Mouse (Mus musculus): ENCODE measurements around the gene Ccdc12.

The Ccdc12 gene

DNA sequence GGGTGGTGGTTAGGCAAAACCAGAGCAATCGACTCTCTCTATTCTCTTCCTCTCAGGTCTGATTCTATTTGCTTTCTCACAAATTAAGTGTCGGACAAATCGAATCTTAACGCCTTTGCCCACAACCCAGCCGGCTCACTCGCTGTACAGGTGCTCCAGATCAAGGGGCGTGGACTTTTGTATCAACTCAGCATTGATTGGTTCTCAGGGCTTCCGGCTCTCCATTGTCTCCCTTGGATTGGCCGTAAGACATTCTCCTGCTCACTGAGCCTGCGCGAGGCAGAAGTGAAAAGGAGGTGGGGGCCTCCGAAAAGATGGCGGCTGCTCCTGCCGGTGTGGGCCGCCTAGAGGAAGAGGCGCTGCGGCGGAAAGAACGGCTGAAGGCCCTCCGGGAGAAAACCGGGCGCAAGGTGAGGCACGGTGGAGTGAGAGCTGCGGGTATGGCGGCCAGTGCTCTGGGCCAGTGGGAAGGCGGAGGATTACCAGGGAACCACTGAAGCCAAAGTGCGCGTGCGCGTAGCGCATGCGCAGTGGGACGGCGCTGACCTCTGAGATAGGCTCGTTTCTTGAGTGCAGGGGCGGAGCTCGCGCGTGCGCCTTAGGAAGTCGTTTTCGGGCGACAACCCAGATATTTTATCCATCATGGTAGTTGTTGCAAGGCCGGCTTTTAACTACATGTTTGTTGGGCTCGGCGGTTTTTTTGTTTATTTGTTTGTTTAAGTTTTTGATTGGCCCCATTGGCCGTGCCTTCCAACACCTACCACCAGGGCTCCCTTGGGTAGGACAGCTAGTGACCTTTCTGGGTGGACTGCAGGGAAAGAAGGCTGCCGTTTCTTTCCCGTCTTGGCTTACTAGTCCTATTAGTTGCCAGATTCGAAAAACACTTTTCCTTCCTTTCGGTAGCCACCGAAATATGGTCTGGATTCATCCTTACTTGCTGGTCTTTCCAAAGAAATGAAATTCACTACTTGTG lies at the start of gene Ccdc12:
TSS of gene Ccdc12 (plus strand) at position 255 of the 973 bp plus-strand sequence.
- peak; percentile 98 for DNase-seq

- no peak for DNase-seq
These were observed 44.8 kb upstream of the Ccdc12 start for GRCm38 (mm10) chr9:110611471-110611870.

GRCm38 (mm10) chr9:110617081-110617480 lies 39.2 kb upstream of the Ccdc12 start:
- no peak for DNase-seq

DNA sequence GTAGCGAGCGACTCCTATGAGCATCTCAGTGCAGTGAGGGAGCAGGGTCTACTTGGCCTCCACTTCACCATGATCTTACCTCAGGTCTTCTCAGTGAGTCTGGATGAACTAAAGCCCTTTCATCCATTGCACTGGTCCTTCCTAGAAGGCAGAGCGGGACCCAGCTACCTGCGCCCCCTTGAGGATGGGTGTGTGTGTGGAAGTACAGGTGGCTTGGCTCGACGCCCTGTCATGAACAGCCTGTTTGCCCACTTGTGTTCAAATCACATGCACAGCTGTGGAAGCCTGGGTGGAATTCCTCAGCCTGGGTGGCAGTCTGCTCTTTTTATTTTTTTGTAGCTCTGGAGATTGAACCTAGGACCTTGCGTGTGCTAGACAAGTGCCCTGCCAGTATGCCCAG lies 36.1 kb upstream of the Ccdc12 start:
- no peak for DNase-seq

GRCm38 (mm10) chr9:110620685-110621084 lies 35.6 kb upstream of the Ccdc12 start:
- no peak for DNase-seq

DNA sequence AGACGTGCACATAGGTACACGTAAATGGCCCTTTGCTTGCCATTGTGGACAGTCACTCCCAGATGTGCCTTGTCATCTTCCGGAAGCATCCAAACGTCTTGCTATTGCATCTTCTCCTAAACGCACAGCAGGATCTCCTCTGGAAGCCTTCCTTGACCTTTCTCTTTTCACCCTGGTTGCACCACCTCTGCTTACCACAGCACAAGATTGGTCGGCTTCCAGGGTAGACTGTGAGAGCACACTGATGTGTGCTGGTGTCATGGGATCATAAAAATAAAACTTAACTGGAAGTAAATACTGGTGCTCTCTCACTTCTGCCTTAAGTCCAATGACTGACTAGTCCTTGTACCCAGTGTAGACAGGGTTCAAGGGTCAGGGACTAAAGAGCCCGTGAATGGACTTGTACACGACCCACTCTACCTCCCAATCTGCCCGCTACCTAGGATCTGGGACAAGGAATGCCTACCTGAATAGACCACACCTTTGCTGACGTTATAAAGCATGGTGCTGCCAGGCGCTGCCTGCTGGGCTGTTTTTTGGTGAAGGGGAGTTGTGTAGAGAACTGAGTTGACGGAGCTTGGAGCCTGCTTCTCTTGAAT lies 33.6 kb upstream of the Ccdc12 start:
- no peak for DNase-seq

GRCm38 (mm10) chr9:110623416-110624195 lies 32.7 kb upstream of the Ccdc12 start:
- no peak for DNase-seq

DNA sequence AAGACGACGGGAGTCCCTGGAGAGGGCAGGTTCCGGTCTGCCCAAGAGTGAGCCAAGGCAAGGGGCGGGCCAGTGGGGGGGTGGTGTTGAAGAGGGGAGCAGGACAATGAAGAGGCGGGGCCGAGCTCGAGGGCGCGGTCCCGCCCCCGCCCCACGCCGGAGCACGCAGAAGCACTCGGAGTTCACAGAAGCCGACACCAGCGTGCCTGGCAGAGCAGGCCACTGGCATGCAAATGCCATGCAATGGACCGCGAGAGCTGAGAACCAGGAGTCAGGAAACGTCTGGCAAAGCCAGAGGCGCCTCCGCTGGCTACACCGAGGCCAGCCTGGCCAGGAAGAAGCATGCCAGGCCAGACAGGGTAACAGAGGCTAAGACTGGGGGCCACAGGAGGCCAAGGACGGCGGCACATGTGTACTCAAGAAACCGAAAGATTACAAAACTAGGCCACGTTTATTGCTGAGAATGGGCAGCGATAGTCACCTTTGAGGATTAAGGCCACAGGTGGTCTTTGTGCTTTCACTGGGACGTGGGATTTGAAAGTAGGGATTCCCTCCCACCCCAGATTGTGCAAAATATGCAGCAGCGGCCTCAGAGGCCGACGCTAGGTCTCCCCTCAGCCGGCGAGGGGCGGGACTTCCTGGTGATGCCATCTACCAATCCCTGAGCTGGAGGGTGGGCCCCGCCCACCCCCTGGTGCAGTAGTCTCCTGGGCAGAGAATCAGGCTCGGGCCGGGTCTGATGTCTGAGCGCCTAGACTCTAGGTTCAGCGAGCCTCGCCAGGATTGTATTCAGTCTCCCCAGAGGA lies 31.7 kb upstream of the Ccdc12 start, which contains the start of gene Nradd:
TSS of gene Nradd (minus strand) at position 92 of the 806 bp plus-strand sequence.
- peak; percentile 93 for DNase-seq

- DNase-seq = no peak
These were observed 30.9 kb upstream of the Ccdc12 start for GRCm38 (mm10) chr9:110625350-110625908.

DNA sequence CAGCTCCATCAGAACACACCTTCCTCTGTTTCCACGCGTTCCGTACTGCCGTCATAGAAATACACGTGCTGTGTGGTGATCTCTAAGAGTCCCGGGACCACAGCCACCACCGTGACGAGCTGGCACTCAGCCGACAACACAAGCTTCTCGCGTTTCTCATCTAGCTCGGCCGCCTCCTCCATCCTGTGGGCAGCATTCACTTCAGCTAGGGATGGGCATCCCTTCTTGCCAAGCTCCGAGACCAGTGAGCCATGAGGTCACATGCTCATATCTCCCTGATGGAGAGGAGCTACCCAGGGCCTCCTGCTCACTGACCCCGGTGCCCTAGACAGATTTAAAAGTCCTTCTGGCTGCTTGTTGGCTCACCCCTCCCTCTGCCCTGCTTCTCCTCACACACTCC lies 26.1 kb upstream of the Ccdc12 start:
- DNase-seq = no peak

DNA sequence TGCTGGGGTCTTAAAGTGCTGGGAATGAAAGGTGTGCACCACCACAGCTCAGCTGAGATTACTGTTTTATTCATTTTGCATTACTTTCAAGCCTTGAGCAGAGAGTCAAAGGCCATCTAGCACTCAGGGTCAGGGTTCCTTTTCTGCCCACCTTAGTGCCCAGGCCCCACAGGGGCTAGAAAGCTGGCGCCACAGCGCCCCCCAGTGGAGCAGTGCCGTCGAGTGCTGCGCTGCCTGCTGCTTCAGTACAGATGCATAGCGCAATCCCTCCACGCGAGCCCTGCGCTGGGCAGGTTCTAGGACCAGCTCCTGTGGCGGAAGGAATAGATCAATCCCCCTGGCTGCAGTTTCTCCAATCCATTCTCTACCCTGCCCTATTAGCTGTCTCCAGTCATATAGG lies 25.1 kb upstream of the Ccdc12 start:
- no peak for DNase-seq

GRCm38 (mm10) chr9:110631651-110632275 lies 24.5 kb upstream of the Ccdc12 start:
- no peak for DNase-seq

DNA sequence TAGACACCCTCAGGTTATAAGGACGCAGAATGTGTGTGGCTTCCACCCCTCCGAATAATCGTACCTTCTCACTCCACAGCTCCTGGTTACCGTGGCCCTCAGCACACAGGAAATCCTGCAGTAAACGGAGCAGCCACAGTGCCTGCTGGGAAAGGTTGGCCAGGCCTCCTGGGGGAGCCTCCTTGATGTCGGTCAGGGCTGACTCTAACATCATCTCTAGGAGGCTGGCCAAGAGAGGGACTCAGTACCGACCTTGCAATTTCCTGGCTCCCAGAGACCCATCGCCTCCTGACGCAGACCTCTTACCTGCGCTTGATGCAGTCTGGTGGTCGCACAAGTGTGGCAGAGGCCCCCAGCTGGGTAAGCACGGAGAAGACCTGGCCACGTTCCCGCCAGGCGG lies 23.6 kb upstream of the Ccdc12 start:
- DNase-seq = no peak

DNA sequence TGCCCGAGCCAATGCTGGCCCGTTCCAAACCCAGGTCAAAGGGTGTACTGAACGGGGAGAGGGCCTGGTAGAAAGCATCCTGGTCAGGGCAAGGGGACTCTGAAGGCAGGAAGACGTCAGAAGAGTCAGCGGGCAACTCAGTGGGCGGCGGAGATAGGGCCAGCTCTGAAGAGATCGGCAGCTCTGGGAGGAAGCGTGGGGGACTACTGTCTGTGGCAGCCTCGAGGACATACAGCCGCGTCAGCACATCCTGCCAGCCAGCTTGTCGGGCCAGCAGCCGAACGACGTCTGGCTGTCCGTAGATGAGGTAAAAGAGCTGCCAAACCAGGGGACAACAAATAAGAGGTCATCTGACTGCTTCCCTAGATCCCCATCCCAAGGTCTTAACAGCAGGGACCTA lies 22.4 kb upstream of the Ccdc12 start:
- peak; percentile 79 for DNase-seq

- peak; percentile 79 for DNase-seq
These were observed 21.1 kb upstream of the Ccdc12 start for GRCm38 (mm10) chr9:110635225-110635624.

GRCm38 (mm10) chr9:110638611-110639021 lies 17.7 kb upstream of the Ccdc12 start:
- no peak for DNase-seq

- DNase-seq = no peak
These were observed 15.3 kb upstream of the Ccdc12 start for GRCm38 (mm10) chr9:110641006-110641405.

DNA sequence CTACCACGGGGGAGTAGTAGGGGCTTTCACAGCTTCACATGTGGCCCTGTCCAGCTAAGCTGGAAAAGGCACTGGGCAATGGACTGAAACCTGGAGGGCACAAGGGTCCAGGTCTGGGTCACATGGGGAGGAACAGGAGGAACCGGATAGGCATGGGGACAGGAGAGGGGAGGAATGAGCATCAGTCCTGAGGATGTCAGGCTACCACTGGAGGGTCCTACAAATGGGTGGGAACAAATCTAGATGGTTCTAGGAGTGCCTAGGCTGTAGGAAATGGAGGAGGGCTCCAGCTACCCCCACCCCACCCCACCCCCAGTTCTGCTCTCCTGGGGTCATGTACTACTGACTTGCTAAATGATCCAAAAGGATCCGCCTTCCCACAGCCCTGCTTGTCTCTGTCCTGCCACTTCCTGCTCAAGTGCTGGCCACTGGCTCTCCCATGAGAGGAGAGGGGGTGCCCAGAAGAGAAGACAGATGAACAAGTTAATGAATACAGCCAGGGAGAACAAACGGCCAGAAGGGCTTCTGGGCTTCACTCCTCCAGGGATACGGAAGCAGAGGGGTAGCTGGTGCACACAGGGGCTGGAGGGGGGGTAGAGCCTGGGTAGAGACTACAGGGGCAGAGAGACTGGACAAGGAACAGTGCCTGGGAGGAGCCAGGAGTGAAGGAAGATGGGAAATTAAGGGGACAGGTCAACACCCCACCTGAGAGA lies 13.3 kb upstream of the Ccdc12 start:
- no peak for DNase-seq

- DNase-seq = no peak
These were observed 12.5 kb upstream of the Ccdc12 start for GRCm38 (mm10) chr9:110643787-110644186.

- DNase-seq = no peak
These were observed 12.0 kb upstream of the Ccdc12 start for GRCm38 (mm10) chr9:110644295-110644694.

GRCm38 (mm10) chr9:110645219-110645618 lies 11.1 kb upstream of the Ccdc12 start:
- no peak for DNase-seq
